Mouse (Mus musculus) liver, embryonic 14 days (tissue): ENCODE results near the gene Tbc1d25. TPM values are rescaled to one million over a fixed set of nuclear protein-coding genes. Genes with fewer than 3 reads are reported as not detected.

Experiments used
- polyA plus RNA-seq: library from polyadenylated mRNA; depleted of rRNA; stranded (reverse); fragments of >200 nt; gene quantifications from 2 replicates; pipeline ENCODE4 v1.2.3, GENCODE M21; 2012; rRNA removed

The Tbc1d25 gene
- polyA plus RNA-seq = 4.2 and 5.1 TPM in 2 replicates

GRCm38 (mm10) chrX:8175504-8176385 lies at the start of gene Tbc1d25:
TSS of gene Tbc1d25 (minus strand) at chrX:8176181.

GRCm38 (mm10) chrX:8206015-8206693 lies 30.2 kb upstream of the Tbc1d25 start, which contains the start of gene Porcn:
TSS of gene Porcn (minus strand) at chrX:8206525.

GRCm38 (mm10) chrX:8193419-8193723 lies 17.4 kb upstream of the Tbc1d25 start, which contains the start of gene Ebp:
TSS of gene Ebp (minus strand) at chrX:8193512.

GRCm38 (mm10) chrX:8145153-8145991 lies 30.6 kb downstream of the Tbc1d25 start, which contains the start of gene Rbm3:
TSS of gene Rbm3 (minus strand) at chrX:8145880.

GRCm38 (mm10) chrX:8132017-8132976 lies 43.7 kb downstream of the Tbc1d25 start, which contains the start of gene Wdr13:
TSS of gene Wdr13 (minus strand) at chrX:8132892.

Other genes with a start within 250 kb of the Tbc1d25 start
- not detected in 2 replicates for gene Eras, start 247.6 kb downstream of the Tbc1d25 start, polyA plus RNA-seq
- 10.6 and 11.4 TPM in 2 replicates for gene Hdac6, start 228.3 kb downstream of the Tbc1d25 start, polyA plus RNA-seq
- 97.0 and 119 TPM in 2 replicates for gene Gata1, start 198.1 kb downstream of the Tbc1d25 start, polyA plus RNA-seq
- gene Glod5, start 157.7 kb downstream of the Tbc1d25 start, polyA plus RNA-seq = 0.09 TPM in 1 of 2 replicates, not detected in the other
- gene Suv39h1, start 101.4 kb downstream of the Tbc1d25 start, polyA plus RNA-seq = 27.8 and 33.8 TPM in 2 replicates
- 9.5 and 11.2 TPM in 2 replicates for gene Was, start 85.7 kb downstream of the Tbc1d25 start, polyA plus RNA-seq
- gene Wdr13, start 43.3 kb downstream of the Tbc1d25 start, polyA plus RNA-seq = 14.9 and 16.9 TPM in 2 replicates
- gene Rbm3, start 30.3 kb downstream of the Tbc1d25 start, polyA plus RNA-seq = 241 and 293 TPM in 2 replicates
- gene Ebp, start 17.3 kb upstream of the Tbc1d25 start, polyA plus RNA-seq = 24.0 and 26.6 TPM in 2 replicates
- 1.1 TPM in 2 replicates for gene Porcn, start 30.3 kb upstream of the Tbc1d25 start, polyA plus RNA-seq
- 21.8 and 26.1 TPM in 2 replicates for gene Ftsj1, start 76.2 kb upstream of the Tbc1d25 start, polyA plus RNA-seq
- gene Slc38a5, start 95.0 kb upstream of the Tbc1d25 start, polyA plus RNA-seq = 37.7 and 48.2 TPM in 2 replicates
- not detected in 2 replicates for gene Ssxb10, start 151.2 kb upstream of the Tbc1d25 start, polyA plus RNA-seq
- not detected in 2 replicates for gene Ssxb9, start 190.8 kb upstream of the Tbc1d25 start, polyA plus RNA-seq
- not detected in 2 replicates for gene Ssxb1, start 237.1 kb upstream of the Tbc1d25 start, polyA plus RNA-seq